Mouse (Mus musculus) heart, adult 18-20 months (tissue): ENCODE data around the gene Dnmt1. TPM values are rescaled to one million over a fixed set of nuclear protein-coding genes. Genes with fewer than 3 reads are reported as not detected.

Experiments used
- DNase-seq, 2 experiments: peaks; one replicate each; pipeline ENCODE4 v3.0.0; 2021 to 2022; ENCODE audit warnings: mixed read lengths in 1 of 2
- total RNA-seq, 2 experiments: library from RNA; stranded (reverse); gene quantifications; 2 replicates each; pipeline ENCODE4 v1.2.3; 2021

Gene Dnmt1
- total RNA-seq, 2 experiments from 2014 or later = 10.3 to 12.6 TPM

GRCm38 (mm10) chr9:20879097-20879792 is 80.4 kb downstream of the Dnmt1 start, which contains the start of gene Angptl6:
TSS of gene Angptl6 (minus strand) at chr9:20879727.
- DNase-seq = no peak

GRCm38 (mm10) chr9:20878710-20879065 is 81.0 kb downstream of the Dnmt1 start:
- no peak for DNase-seq

- peak; percentile 99 to 100 for DNase-seq
These were observed 81.5 kb downstream of the Dnmt1 start for GRCm38 (mm10) chr9:20878041-20878709.

- DNase-seq = peak in 1 of 2 experiments; percentile 43
These were observed 82.3 kb downstream of the Dnmt1 start for GRCm38 (mm10) chr9:20877118-20878040.

DNA sequence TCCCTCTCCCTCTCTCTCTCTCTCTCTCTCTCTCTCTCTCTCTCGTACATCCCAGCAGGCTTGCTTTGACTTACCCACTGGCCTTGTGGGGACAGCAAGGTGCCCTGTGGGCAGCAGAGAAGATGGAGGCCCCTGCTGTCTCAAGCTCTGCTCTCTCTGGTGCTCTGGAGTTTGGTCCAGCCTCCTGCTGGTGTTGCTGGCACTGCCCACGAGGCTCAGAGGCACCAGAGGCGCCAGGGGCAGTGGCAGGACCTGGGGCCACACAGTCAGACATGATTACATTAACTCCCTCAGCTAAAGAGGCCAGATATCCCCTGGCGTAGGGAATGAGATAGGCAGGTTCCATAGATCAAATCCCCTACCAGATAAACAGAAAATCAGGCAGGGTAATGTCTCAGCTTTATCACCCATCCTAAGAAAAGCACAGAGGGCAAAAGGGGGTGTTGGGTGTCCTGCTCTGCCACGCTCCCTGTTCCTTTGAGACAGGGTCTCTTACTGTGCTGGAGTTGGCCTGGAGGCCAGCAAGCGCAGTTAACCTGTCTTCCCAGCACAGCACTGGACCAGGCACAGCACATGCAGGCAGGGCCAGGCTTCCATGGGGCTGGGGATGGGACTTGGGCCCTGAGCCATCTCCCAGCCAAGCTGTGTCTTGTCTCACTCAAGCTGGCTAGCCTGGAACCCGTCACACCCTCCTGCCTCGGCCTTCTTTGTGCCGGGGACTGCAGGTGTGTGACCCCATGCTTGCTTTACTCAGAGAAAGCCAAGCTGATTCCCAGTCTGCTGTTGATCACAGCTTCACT is 83.2 kb downstream of the Dnmt1 start:
- DNase-seq = no peak

DNA sequence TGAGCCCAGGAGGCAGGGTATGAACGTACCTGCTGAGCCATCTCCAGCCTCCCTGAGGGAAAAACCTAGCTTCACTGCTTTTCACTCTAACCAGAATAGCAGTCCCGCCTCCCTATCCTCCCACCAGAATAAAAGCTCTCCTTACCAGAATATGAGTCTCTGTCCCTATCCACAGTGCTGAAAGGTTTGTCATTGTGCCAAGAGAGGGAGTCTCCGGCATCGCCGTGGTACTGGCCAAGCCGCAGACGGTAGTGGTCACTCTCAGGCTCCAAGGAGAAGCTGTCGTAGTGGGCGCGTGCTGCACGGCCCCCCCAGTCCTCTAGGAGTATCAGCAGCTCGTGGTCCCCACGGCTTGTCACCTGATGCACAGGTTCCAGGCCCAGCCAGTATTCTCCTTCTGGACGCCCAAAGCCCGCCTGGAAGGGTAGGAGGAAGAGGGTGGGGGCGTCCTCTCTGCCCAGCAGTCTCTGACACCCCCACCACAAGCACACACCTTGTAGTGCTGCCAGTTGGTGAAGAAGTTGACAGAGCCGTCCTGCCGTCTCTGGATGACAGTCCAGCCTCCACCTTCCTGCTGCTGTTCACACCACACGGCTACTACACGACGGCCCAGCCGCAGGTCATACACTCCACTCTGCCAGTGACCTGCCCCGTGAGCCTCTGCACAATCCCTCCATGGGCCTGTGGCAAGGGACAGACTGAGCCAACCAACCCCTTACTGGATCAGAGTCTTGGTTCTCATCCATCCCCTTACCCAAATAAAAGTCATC is 84.5 kb downstream of the Dnmt1 start:
- no peak for DNase-seq

DNA sequence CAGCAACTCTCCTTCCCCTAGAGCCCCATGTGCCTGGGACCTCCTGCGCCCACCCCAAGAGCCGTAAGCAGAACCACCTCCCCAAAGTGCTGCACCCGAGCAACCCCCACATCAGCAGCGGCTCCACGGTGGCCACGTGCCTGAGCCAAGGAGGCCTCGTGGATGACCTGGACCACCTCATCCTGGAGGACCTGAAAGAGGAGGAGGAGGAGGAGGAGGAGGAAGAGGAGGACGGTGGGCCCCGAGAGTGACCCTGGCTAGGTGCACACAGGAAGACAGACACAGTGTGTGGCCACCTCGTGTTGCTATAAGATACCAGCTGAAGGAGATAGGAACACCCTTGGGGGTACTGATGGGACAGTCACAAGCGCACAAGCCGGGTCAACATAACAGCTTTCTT is 86.2 kb downstream of the Dnmt1 start:
- no peak for DNase-seq

- DNase-seq = no peak
These were observed 86.7 kb downstream of the Dnmt1 start for GRCm38 (mm10) chr9:20872991-20873390.

DNA sequence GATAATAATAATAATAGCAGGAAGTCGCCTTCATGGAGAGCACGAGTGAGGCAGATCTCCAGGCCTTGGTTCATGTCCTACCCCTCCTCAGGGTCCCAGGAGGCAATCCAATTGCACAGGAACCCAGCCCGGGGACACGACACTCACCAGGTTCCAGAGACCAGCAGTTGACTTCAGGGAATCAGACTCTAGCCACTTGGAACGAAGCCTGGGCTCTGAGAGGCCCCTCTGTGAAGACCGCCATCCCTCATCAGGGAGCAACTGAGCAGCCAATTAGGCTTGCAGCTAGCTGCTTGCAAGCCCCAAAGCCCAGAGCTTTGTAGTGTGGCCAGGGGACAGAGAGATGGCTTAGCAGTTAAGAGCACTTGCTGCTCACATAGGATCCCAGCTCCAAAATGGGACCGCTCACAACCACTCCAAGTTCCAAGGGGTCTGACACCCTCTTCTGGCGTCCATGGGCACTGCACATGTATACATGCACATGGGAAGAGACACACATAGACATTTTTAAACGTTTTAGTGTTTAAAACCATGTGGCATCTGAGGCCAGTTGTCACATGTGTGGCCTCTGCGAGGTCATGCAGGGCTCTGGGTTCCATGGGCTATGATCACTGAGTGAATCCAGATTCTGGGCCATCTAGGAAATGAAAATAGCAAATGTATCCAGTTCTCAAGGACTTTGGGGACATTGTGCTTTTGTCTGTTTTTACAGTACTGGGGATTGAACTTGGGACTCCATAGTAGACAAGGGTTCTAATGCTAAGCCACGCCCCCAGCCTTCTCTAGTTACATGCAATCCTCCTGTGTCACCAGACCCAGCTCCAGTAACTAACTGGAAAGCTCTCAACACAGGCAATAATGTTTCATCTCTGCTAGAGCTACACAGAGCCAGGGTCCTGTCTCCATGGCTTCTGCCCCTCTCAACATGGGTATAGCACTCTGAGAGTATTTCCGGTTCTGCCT is 89.2 kb downstream of the Dnmt1 start:
- DNase-seq = no peak

GRCm38 (mm10) chr9:20869246-20869645 is 90.4 kb downstream of the Dnmt1 start:
- no peak for DNase-seq

GRCm38 (mm10) chr9:20868448-20869001 is 91.2 kb downstream of the Dnmt1 start, which contains the start of gene A230050P20Rik:
TSS of gene A230050P20Rik (plus strand) at chr9:20868642.
- DNase-seq = peak; percentile 68 to 72

DNA sequence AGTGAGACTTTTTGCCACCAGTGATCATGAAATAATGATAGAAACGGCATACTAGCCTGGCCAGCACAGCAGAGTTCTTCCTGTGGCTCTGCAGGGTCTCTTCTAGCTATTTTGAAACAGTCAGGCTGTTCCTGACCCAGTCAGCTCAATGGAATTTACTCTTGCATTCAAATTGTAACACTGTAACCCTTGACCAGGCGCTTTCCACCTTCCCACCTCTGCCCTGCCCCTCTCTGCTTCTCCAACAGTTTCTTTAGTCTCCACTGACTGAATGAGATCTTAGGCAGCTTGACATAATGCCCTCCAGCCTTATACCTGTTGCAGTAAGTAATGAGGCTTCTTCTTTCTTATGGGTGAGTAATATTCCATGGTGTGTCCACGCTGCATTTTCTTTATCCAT is 92.8 kb downstream of the Dnmt1 start:
- no peak for DNase-seq

- DNase-seq = no peak
These were observed 97.5 kb downstream of the Dnmt1 start for GRCm38 (mm10) chr9:20862225-20862624.

DNA sequence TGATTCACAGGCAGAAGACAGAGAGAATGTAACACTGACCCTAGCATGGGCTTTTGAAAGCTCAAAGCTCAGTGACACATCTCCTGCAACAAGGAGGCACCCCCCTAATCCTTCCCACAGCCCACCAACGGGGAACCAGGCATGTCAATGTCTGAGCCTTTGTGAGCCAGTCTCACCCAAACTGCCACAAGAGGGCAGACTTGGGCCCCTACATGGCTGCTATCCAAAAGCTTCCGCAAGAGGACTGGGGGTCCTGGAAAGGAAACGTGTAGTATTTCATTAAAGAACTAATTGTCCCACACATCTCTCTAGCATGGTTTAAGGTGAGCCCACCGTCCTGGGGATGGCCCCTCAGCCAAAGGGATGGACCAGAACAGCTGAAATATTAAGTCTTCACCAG is 97.9 kb downstream of the Dnmt1 start:
- peak in 1 of 2 experiments; percentile 44 for DNase-seq

GRCm38 (mm10) chr9:20859926-20860325 is 99.8 kb downstream of the Dnmt1 start:
- no peak for DNase-seq
